Mouse (Mus musculus) left cerebral cortex, adult 9 months (tissue): ENCODE measurements at regions not wholly inside any gene's neighbourhood (a gene's known extent, or its start where the extent isn't known, plus 50 kb on each side); places are given as distances from the start of the nearest gene placed in this dataset.
A peak's percentile ranks its signal among the peaks of the same experiment; 100 is the strongest.

ENCODE experiments used
- DNase-seq, 2 experiments: peaks; one replicate each; pipeline ENCODE4 v3.0.0; 2022; ENCODE audit warnings: low spot score in 2 of 2

DNA sequence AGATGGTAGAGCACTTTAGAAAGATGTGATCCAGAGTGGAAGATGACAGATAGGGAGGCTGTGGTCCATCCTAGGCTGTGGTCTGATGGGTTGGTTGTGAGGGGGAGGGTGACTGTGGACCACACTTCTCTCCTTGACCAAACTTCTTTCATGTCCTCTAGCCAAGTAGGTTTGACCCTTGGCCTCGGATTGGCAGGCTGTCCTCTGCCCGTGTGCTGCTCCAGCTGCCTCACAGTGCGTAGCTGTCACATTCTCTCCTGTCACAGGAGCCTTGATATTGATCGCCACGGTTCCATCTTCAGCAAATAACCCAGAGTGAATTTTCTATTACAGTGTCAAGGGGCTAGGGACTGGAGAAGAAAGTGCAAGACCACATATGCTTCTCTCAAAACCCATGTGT, 506.9 kb downstream of the Tbc1d22a start:
- no peak for DNase-seq

DNA sequence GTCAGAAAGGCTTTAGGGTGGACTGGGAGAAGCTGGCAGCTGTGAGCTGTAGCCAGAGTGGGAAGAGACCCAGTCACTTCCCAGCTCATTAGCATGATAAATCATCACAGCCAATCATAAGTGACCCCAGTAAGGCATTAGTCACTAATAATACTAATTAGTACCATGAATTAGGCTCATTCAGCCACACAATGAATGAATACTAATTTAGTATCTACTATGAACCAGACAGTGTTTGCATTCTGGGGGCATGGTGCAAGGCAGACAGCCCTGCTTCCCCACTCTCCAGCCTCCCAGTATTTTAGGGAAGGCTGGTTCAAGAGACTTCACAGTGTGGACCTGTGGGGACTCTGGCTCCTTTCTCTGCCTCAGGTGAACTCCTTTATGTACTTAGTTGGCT, 523.7 kb downstream of the Tbc1d22a start:
- no peak for DNase-seq

DNA sequence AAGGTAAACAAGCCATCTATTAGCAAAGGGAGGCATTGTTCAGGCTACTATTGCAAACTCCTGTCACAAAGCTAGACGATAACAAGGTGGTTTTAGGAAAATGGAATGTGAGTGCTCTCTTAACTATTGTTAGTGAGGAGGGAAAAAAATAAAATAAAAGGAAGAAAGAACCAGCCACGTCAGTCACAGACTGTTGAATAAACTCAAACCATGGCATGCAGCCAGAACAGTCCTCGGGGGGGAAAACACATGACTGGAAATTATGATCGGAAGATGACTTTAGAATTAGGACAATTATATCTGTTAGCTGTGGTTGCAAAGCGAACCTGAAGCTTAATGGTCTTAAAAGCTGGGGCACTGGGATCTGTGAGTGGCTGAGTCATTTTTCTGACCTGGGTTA, 524.1 kb downstream of the Tbc1d22a start:
- no peak for DNase-seq

DNA sequence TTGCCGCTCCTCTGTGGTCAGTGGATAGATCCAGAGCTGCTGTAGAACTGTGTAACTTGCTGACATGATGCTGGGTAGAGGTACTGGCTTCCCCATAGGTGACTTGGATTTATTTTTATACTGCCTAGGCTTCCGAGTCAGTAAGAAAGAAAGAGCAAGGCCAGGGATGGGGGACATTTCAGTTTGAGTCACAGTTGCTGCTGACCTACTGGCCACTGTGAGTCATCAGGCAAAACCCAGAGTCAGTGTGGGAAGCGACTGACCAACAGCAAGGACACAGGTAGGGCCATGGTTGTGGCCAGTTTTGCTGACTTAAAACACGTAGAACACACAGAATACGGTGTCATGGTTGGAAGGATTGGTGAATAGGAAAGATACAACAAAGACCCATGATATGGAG, 524.5 kb downstream of the Tbc1d22a start:
- DNase-seq: no peak

DNA sequence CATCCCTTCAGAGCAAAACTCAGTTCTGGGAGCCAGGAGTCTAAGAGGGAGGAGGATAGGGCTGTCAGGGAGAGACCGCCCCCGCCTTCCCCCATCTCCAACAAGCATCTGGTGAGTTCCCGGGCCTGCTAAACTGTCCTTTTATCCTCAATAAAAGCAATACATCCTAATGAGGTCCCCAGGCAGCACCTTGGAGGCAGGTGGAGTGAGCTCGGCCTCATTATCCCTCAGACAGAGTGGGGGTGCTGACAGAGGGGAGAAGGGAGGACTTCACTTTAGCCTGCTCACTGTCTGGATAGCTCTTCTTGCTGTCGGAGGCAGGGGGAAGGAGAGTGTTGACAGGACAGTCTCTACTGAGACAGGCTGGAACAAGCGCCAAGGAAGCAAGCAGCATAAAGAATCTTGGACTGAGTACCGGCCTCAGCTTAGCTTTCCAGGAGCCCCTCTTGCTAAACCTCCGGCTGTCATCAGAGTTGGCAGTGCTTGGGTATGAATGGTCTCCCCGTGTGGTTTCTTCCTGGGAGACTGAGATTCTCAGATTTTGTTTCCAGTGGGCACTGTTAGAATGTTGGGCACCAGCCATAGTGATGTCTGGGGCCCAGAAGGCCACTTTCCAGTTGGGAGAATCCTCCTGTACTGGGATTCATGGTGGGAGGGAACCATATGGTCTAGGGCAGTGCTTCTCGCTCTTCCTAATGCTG, 537.3 kb downstream of the Tbc1d22a start:
- peak in 1 of 2 experiments; percentile 13 for DNase-seq

DNA sequence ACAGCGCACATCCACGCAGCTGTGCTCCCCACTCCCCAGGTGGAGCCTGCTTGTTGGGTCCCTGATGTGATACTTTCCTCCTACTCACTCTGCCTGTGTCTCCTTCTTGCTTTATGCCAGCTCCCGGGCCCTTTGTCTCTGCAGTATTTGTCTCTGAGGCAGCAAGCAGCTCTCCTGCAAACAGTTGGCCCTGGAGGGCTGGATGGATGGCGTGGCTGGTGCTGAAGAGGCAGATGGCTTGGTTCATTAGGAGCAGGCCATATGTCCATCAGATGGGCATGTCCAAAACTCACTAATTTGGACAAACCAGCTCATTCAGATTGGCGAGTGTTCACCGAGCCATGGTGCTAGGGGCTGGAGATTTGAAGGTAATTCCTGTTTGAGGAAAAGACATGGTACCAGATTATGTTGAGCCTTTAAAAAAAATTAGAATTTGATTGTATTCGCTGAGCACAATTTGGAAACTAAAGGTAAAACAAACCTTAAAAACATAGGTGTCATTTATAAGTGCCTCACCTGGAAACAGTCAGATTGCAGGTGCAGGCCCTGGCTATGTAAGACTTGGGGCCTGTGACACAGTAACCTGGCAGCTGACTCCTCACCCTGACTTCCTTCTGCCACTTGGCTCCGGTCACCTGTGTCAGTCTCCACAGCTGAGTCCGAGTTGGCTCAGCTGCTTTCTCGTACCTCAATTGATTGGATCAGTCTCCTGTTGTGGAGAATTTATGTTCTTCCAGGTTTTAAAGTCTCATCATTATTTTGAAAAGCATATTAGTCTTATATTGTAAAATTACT, 549.5 kb downstream of the Tbc1d22a start:
- DNase-seq: no peak

DNA sequence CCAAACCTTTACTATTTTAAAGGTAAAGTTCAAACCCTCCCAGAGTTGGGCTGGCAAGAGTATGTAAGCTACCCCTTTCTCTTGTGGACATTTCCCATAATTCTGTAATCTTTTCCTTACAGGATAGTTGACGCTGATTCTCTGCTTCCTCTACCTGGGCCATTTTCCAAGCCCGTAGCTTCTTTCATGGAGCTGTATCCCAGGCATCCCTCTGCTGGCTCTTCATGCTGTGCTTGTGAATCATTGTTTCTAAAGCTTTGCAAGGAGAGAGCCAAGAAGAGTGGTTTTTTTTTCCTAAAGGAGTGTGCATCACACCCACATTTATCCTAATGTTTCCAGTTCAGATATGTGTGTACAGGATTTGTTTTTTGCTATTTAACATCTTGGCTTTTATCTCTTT, 553.4 kb downstream of the Tbc1d22a start:
- DNase-seq: peak in 1 of 2 experiments; percentile 28

DNA sequence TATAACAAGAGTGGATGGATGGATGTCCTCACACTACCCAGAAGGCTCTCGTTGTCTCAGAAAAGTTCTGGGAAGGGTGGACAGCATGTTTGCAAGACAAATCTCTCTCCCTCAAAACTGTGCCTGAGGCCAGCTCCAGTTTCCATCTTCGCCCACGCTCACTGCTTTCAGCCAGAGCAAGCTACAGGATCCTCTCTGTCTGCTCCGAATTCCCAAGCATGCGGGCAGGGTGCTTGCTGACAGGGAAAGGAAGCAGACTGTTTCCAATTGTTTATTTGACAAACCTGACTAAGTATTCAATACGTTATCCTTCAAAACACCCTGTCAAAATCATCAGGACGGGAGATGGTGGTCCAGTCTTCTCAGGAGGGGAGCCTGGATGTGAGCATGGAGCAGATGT, 558.8 kb downstream of the Tbc1d22a start:
- no peak for DNase-seq

DNA sequence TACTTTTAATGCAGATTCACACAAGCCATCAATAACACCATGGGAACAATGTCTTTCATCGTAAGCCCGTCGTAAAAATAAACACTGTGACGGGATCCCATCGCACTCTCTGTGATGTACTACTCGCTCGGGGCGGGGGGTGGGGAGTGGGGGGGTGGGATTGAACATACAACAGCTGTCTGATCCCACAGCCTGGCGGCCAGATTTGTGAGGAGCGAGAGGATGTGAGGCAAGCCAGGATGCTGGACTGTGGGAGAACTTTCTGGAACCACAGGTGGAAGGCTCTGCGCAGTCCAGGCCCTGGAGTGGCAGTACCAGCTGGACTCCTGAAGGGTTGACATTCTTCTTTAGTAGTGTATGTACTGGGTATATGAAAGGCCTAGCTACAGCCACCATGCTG, 563.7 kb downstream of the Tbc1d22a start:
- no peak for DNase-seq

DNA sequence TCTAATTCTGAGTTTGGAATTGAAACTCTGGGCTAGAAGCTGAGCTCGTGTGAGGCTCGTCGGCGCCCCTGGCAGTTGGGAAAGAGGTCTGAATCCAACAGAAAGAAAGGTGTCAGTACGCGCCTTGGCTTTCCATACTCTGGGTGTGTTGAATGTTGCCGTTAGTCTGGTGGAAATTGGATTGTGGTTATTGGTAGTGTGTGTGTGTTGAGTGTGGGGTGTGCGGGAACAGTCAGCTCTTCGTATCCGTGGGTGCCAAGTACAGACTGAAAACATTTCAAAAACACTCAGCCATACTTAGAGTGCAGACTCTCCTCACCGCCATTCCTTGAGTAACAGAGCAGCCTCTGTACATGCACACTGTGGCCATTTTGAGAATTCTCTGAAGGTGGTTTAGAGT, 566.9 kb downstream of the Tbc1d22a start:
- DNase-seq: no peak

DNA sequence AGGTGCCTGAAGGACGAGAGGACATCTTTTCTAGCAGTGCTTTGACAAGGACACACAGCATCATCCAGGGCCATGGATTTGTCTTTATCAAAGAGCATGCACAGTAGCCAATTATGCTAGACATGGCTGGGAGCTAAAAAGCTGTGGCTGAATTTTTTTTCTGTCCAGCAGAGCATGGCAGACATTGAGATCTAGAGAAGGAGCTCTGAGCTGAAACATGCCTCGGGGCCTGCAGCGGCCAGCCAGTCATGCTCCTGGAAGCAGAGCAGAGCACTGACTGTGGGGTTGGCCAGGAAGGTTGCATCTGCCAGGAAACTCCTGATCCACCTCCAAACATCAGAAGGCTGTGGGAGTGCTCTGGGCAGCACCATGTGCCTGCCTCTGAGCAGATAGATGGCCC, 580.5 kb downstream of the Tbc1d22a start:
- no peak for DNase-seq

DNA sequence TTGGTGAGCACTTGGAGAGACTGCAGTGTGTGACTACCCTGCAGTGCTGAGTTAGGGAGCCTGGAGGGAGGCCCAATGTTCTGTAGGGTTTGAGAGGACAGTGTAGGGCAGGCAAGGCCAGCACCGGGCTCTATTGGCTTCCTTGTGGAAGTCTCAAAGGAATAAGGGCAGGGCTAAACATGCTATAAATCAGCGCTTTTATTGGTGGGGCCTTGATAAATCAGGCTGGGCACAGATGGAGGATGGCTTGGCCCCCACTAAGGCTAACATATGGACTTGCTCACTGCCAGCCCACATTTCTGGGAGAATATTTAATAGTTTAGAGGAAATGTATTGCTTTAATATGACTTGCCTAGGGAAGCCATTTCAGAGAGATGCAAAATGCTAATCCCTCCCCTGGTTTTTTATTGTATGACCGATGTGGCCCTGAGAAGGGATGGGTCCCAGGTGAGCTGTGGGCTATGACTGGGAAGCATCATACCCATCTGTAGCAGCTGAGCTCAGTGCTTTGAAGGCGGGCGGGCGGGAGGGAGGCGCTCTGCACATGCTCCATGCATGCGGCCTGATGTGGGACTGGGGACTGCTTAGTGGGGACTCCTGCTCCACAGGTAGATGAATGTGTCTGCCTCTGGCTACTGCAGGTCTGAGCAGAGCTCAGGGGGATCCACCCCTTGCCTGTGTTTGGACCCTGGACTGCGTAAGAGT, 584.4 kb downstream of the Tbc1d22a start:
- DNase-seq: no peak

DNA sequence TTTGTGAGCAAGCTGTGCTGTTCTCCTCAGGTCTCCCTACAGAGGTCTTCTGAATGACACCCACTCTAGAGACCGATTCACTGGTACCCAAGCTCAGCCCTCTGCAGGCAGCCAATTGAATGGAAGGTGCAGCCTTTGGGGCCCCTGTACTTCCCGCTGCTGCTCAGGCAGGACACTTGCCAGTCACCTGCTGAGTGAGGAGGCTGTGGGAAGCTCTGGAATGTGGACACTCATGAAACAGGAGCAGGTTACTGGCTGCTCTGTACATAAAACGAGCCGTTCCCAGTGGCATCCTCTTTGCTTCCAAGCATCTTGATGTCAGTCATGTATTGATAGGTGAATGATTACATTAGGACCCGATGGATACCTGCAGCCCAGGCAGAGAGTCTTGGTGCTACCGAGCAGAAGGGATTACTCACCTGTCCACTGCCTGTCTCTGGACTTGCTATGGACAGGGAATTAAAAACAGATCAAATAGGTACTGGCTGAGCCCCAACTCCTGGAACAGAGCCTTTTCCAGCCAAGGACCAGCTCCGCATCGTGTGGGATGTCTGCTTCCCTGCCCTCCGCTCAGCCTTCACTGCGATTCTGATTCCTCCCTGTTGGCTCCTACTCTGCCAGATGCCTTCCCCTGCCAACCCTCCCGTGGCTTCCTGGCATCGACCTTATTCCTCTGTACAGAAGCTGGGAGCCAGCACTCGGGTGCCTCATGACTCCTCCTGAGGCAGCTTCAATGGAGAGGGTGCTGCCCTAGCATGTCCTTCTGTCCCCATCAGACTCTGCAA, 593.2 kb downstream of the Tbc1d22a start:
- no peak for DNase-seq

DNA sequence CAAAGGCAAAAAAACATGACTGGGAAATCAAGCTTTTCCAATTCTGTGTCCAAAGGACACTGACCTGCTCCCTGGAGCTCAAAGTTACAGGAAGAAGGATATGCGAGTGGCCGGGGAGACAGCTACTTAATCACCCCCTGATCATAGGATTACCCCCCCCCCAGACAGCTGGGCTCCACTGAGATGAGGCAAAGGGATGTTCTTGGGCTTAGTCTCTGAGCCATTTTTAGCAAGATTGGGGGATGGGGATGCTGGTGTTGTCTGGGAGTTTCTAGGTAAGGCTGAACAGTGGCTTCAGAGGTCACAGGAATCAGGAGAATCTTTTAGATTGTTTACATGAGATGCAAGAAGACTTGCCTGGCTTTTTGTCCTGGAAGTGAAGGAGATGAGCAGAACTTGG, 597.6 kb downstream of the Tbc1d22a start:
- no peak for DNase-seq

DNA sequence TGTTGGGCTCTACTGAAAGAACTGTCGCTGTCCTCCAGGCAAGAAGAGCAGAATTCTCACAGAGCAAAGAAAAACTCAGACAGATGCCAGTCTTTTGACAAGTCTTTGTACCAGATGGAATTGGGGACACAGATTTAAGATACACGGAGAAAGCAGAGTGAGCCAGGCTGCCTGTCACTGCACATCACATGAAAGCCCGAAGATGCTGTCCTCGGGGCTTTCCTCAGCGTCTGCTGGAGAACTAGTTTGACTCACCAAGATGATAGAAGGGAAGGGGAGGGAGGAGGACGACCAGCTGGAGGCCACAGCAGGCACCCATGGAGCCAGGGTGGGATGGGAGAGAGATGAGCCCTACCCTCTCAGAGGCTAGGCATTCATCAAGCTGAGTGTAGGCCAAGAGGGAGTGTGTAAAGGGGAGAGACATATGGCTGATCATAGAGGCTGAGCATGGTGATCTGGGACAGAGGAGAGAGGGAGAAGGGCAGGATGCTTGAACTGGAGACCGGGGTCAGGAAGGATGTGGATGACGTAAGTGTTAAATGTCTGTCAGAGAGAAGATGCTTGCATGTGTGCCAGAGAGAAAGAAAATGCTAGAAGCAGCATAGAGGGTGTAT, 600.7 kb downstream of the Tbc1d22a start:
- no peak for DNase-seq

DNA sequence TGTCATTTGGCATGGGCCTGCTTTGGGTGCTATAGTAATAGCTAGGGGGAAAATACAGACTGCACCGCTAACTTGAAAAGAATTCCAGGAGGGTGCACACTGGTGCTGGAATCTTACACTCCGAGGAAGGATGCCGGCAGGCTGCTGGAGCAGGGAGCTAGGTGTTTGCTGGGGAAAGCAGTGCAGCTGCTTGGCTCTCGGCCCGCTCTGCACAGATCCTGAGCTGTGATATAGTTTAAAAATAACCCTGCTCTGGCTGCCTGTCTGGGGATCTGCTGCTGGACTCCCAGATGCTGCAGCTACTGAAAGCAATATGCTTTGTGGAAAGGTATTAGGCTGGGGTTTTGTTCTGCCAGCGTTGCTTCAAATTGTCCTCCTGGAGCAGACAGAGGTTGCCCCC, 621.7 kb downstream of the Tbc1d22a start:
- peak; percentile 53 to 69 for DNase-seq

DNA sequence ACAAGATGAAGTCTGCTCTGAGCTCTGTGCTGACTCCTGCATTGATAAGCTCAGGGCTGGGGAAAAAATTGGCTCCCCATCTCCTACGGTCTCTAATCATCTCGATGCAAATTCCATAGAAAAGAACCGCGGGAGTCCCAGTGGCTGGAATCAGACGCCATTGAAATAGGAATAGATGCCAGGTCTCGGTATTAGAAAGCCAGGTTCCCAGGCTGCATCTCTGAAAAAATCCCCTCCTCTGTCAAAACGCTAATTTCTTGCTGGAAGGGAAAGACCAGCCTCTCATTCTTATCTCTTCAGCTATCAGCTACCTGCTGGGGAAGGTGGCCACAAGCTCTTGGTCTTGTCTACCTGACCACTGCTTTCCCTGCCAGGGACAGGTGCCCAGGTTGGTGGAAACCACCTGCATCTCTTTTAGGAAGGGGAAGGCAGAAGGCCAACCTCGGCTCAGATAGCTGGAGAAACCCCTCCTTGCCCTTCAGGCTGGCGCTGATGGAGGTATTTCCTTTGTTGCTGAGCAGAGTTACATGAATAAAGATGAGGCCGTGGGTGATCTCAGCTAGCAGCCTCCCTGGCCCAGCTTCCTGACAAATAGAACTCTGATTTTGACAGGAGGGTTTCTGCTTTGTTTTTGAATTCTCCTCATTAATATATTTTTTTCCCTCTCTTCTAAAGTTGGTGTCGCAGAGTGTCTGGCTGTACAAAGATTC, 638.1 kb downstream of the Tbc1d22a start:
- DNase-seq: no peak

DNA sequence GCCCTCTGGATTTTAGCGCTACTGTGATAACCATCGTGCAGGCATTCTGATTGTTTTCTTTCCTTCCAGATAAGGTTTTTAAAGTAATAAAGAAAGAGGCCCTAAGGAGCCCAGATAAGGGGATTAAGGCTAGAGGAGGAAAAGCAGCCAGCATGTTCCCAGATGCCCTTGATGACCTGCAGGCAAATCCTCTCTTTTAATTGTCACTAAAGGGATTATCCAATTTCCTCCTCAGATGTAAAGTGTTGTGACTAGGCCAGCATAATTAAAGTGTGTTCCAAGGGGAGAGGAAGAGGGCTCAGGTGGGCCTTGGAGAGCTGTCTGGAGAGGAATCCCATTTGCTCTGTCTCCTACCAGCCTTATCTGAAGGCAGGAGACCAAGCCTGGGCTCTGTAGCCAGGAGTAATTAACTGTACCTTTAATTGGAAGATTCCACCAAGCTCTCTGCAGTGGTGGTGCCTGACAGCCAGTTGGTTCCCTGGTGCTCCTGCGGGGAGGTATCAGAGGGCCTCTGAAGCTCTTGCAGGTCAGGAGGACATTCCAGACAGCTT, 644.2 kb downstream of the Tbc1d22a start:
- no peak for DNase-seq

DNA sequence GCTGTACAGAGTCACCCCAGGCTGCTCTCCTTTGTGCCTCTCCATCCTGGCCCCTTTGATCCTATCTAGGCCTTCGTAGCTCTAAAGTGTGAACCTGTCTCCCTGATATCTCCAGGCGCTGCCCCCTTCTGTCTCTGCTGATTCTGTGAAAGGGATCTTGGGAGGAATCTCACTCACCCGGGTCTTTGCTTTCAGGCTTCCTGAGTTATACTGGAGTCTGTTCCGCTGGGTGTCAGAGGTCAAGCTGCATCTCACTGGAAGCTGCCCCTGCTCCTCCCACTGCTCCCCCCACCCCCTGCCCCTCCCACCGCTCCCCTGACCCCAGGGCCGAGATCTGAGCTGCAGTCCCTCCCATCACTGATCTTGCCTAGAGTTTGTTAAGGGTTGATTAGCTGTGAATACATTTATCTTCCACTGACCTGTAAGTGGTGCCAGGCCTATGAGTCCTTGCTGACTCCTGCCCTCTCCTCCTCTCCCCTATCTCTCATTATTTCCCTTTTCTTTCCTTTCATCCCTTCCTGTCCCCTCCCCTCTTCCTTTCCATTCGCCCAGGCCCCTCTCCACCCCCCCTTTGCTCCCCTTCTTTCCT, 661.6 kb downstream of the Tbc1d22a start:
- DNase-seq: no peak

DNA sequence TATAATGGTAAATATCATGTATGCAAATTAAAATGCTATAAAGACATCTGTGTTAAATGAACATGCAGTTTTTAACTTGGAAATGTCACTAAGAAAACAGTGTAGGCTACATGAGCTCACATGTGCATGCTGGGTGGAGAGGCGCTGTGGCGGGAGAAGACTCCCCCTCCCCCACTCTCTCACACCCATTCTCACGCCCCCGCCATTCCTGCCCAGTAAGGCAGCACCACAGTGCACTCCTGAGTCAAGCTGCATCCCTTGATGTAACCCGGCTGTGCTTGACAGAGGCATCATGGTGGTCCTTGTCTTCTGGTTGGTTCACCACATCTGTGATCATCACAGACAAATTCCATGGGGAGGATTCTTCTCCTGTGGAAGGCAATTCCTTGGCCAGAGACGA, 647.1 kb upstream of the Fam19a5 start:
- DNase-seq: no peak
